Mouse (Mus musculus): Measurements from ENCODE around the gene Cacnb4. TPM values are rescaled to one million over a fixed set of nuclear protein-coding genes. Genes with fewer than 3 reads are reported as not detected.

Gene Cacnb4
- total RNA-seq, 2 experiments from 2014 or later: 0.09 TPM; not detected in 1

- ATAC-seq (replicated peaks; ENCODE audit: low FRiP score, low TSS enrichment, poor library complexity, severe bottlenecking): no peak
Observed at GRCm38 (mm10) chr2:52446648-52447047, 230.0 kb downstream of the Cacnb4 start.

- no peak for ATAC-seq (replicated peaks; ENCODE audit: low FRiP score, low TSS enrichment, poor library complexity, severe bottlenecking)
Observed at GRCm38 (mm10) chr2:52442125-52442524, 234.5 kb downstream of the Cacnb4 start.

GRCm38 (mm10) chr2:52440420-52441015, 236.1 kb downstream of the Cacnb4 start:
- no peak for ATAC-seq (replicated peaks; ENCODE audit: low FRiP score, low TSS enrichment, poor library complexity, severe bottlenecking)

GRCm38 (mm10) chr2:52438437-52438836, 238.2 kb downstream of the Cacnb4 start:
- ATAC-seq (replicated peaks; ENCODE audit: low FRiP score, low TSS enrichment, poor library complexity, severe bottlenecking): no peak

- peak; percentile 81 for ATAC-seq (replicated peaks; ENCODE audit: low FRiP score, low TSS enrichment, poor library complexity, severe bottlenecking)
Observed at GRCm38 (mm10) chr2:52438013-52438412, 238.6 kb downstream of the Cacnb4 start.

GRCm38 (mm10) chr2:52435919-52436632, 240.6 kb downstream of the Cacnb4 start:
- ATAC-seq (replicated peaks; ENCODE audit: low FRiP score, low TSS enrichment, poor library complexity, severe bottlenecking): no peak

- ATAC-seq (replicated peaks; ENCODE audit: low FRiP score, low TSS enrichment, poor library complexity, severe bottlenecking): no peak
Observed at GRCm38 (mm10) chr2:52433365-52433764, 243.3 kb downstream of the Cacnb4 start.

GRCm38 (mm10) chr2:52427383-52427782, 249.2 kb downstream of the Cacnb4 start:
- no peak for ATAC-seq (replicated peaks; ENCODE audit: low FRiP score, low TSS enrichment, poor library complexity, severe bottlenecking)

GRCm38 (mm10) chr2:52426041-52426440, 250.6 kb downstream of the Cacnb4 start:
- ATAC-seq (replicated peaks; ENCODE audit: low FRiP score, low TSS enrichment, poor library complexity, severe bottlenecking): no peak

GRCm38 (mm10) chr2:52425523-52425795, 251.2 kb downstream of the Cacnb4 start:
- no peak for ATAC-seq (replicated peaks; ENCODE audit: low FRiP score, low TSS enrichment, poor library complexity, severe bottlenecking)

GRCm38 (mm10) chr2:52424747-52425522, 251.7 kb downstream of the Cacnb4 start, which contains the start of gene Arl5a:
Gene Arl5a (minus strand): TSS chr2:52424901.
- ATAC-seq (replicated peaks; ENCODE audit: low FRiP score, low TSS enrichment, poor library complexity, severe bottlenecking): peak; percentile 91

GRCm38 (mm10) chr2:52424248-52424728, 252.3 kb downstream of the Cacnb4 start:
- ATAC-seq (replicated peaks; ENCODE audit: low FRiP score, low TSS enrichment, poor library complexity, severe bottlenecking): peak; percentile 45

- ATAC-seq (replicated peaks; ENCODE audit: low FRiP score, low TSS enrichment, poor library complexity, severe bottlenecking): no peak
Observed at GRCm38 (mm10) chr2:52423611-52424247, 252.9 kb downstream of the Cacnb4 start.

GRCm38 (mm10) chr2:52422871-52423610, 253.6 kb downstream of the Cacnb4 start:
- ATAC-seq (replicated peaks; ENCODE audit: low FRiP score, low TSS enrichment, poor library complexity, severe bottlenecking): no peak

GRCm38 (mm10) chr2:52421197-52421596, 255.4 kb downstream of the Cacnb4 start:
- ATAC-seq (replicated peaks; ENCODE audit: low FRiP score, low TSS enrichment, poor library complexity, severe bottlenecking): no peak

GRCm38 (mm10) chr2:52420001-52420710, 256.5 kb downstream of the Cacnb4 start:
- ATAC-seq (replicated peaks; ENCODE audit: low FRiP score, low TSS enrichment, poor library complexity, severe bottlenecking): no peak

GRCm38 (mm10) chr2:52419295-52419694, 257.3 kb downstream of the Cacnb4 start:
- ATAC-seq (replicated peaks; ENCODE audit: low FRiP score, low TSS enrichment, poor library complexity, severe bottlenecking): no peak

GRCm38 (mm10) chr2:52412524-52413037, 264.1 kb downstream of the Cacnb4 start:
- no peak for ATAC-seq (replicated peaks; ENCODE audit: low FRiP score, low TSS enrichment, poor library complexity, severe bottlenecking)
